Mouse (Mus musculus) hindbrain, embryonic 13.5 days (tissue): Measurements from ENCODE around the gene Ran. TPM values are rescaled to one million over a fixed set of nuclear protein-coding genes. Genes with fewer than 3 reads are reported as not detected.

Experiments
- ATAC-seq: fragments of 200-750 bp; cut with Nextera tagmentation; 2 replicates; pipeline ENCODE4 v1.8.0; 2017; ENCODE audit warnings: moderate TSS enrichment; ENCODE audit not compliant: low FRiP score
- H3K27ac ChIP-seq: fragments of 300-500 bp; sonication (generic); 2 replicates; pipeline ENCODE4 v1.5.1; 2015; ENCODE audit warnings: inconsistent platforms, mild to moderate bottlenecking, moderate library complexity
- H3K27me3 ChIP-seq: fragments of 300-500 bp; sonication (generic); 2 replicates; pipeline ENCODE4 v1.6.1; 2015; ENCODE audit warnings: mild to moderate bottlenecking, inconsistent platforms
- H3K36me3 ChIP-seq: fragments of 300-500 bp; sonication (generic); 2 replicates; pipeline ENCODE4 v1.6.1; 2015; ENCODE audit warnings: mild to moderate bottlenecking, inconsistent platforms
- H3K4me1 ChIP-seq: fragments of 300-500 bp; sonication (generic); replicated peaks from 2 replicates; pipeline ENCODE4 v1.6.1; 2015; ENCODE audit warnings: inconsistent platforms
- H3K4me2 ChIP-seq: fragments of 300-500 bp; sonication (generic); 2 replicates; pipeline ENCODE4 v1.6.1; 2015; ENCODE audit warnings: inconsistent platforms, mild to moderate bottlenecking, moderate library complexity
- H3K4me3 ChIP-seq: fragments of 300-500 bp; sonication (generic); 2 replicates; pipeline ENCODE4 v1.5.1; 2015; ENCODE audit warnings: mild to moderate bottlenecking, inconsistent platforms
- H3K9ac ChIP-seq: fragments of 300-500 bp; sonication (generic); 2 replicates; pipeline ENCODE4 v1.6.1; 2015; ENCODE audit warnings: mild to moderate bottlenecking, inconsistent platforms
- H3K9me3 ChIP-seq: fragments of 300-500 bp; sonication (generic); 2 replicates; pipeline ENCODE4 v1.6.1; 2016; ENCODE audit warnings: inconsistent platforms
- WGBS: fragments of 180-500 bp; shearing (Covaris S2); methylation state at CpG from one replicate; pipeline ENCODE4 v1.1.7; 2015; 5-methylcytosine and 5-hydroxymethylcytosine counted together
- polyA plus RNA-seq: library from polyadenylated mRNA; unstranded; fragments of >200 nt; fragmentation: Nextera tagmentation; extraction: Ambion mirVana; gene quantifications from 2 replicates; pipeline ENCODE4 v1.2.1, GENCODE M21; 2015

Ran gene
- polyA plus RNA-seq, 1 experiment from 2014 or later, result 416 TPM

DNA sequence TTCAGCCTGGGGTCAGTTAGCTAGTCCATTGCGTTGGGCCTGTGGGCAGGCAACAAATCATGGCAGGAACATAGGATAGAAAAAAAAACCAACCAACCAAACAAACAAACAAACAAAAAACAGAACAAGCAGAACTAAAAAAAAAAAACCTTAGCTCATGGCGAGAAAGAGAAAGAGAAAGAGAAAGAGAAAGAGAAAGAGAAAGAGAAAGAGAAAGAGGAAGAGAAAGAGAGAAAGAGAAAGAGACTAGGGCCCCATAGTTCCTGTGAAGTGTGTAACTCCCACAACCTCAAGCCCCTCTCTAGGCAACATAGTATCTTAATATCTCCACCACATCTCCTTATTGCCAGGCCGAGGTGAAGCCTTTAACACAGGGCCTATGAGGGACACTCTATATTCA, 3.5 kb upstream of the Ran start:
- Histone ChIP-seq H3K4me3 (no peak overlapping the region), H3K27me3 (no peaks in the 10 kb centered on the region), H3K9me3 (no peaks in the 10 kb centered on the region), H3K36me3 (no peaks in the 10 kb centered on the region), H3K4me2 (no peak overlapping the region), H3K27ac (no peak overlapping the region), H3K4me1 (peaks cover 12% of the 10 kb centered on the region), H3K9ac (no peak overlapping the region)
- 98% methylated on average over 3 of the region's 3 CpGs for WGBS
- ATAC-seq, result no peak

DNA sequence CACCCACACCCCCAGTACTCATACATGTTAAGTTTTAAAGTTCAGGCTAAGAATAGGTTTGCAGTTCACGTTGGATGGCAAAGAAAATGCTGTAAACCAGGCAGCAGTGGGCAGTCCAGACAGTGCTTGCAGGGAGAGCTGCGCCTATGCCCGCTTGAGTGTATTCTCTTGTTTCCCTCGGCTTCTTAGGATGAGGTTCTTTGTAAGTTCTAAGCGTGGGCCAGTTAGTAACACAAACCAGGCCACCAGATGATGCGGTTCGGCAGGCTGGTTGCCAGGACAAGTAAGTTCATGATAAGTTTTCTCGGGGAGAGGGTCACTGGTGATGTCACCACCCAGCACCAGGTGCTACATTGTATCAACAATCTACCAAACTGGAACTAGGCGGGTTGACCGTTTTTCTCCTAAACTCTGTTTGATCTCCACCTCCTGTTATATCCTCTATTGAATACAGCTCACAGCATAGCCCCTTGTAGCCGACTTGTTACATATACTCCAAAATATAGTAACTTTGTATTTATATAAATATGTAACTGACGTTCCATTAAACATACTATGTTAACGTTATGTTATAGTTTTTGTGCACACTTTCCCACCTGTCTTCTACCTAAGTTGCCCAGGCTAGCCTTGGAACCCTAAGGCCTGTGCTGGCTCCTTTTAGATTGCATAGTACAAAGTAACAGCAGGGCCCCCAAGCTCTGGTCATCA, 933 bp upstream of the Ran start:
- H3K4me2 ChIP-seq, result peak overlapping the region; percentile 59
- WGBS, result 88% methylated on average over 13 of the region's 13 CpGs
- no peaks in the 10 kb centered on the region for H3K9me3 ChIP-seq
- peaks cover 22% of the 10 kb centered on the region for H3K4me1 ChIP-seq
- H3K4me3 ChIP-seq, result peak overlapping the region; percentile 95
- H3K27me3 ChIP-seq, result no peaks in the 10 kb centered on the region
- peak overlapping the region; percentile 81 for H3K9ac ChIP-seq
- peak; percentile 1; the same call in 1 of the 2 replicates for ATAC-seq
- H3K36me3 ChIP-seq, result peaks cover 9% of the 10 kb centered on the region
- H3K27ac ChIP-seq, result peak overlapping the region; percentile 99

GRCm38 (mm10) chr5:129020300-129020668, 415 bp downstream of the Ran start:
- peak overlapping the region; percentile 99 for H3K27ac ChIP-seq
- peaks cover 20% of the 10 kb centered on the region for H3K36me3 ChIP-seq
- WGBS, result under 1% methylated on average over 54 of the region's 56 CpGs
- peak overlapping the region; percentile 97 for H3K9ac ChIP-seq
- H3K9me3 ChIP-seq, result no peaks in the 10 kb centered on the region
- H3K4me3 ChIP-seq, result peak overlapping the region; percentile 95
- H3K4me2 ChIP-seq, result peak overlapping the region; percentile 95
- peaks cover 22% of the 10 kb centered on the region for H3K4me1 ChIP-seq
- peak; percentile 73 for ATAC-seq
- H3K27me3 ChIP-seq, result no peaks in the 10 kb centered on the region

GRCm38 (mm10) chr5:129020731-129021130, 862 bp downstream of the Ran start:
- ATAC-seq, result peak; percentile 19
- H3K36me3 ChIP-seq, result peaks cover 25% of the 10 kb centered on the region
- H3K9me3 ChIP-seq, result no peaks in the 10 kb centered on the region
- H3K27ac ChIP-seq, result peak overlapping the region; percentile 99
- peak overlapping the region; percentile 95 for H3K4me2 ChIP-seq
- H3K4me1 ChIP-seq, result peaks cover 22% of the 10 kb centered on the region
- no peaks in the 10 kb centered on the region for H3K27me3 ChIP-seq
- peak overlapping the region; percentile 97 for H3K9ac ChIP-seq
- H3K4me3 ChIP-seq, result peak overlapping the region; percentile 95
- 2% methylated on average over 24 of the region's 28 CpGs for WGBS

DNA sequence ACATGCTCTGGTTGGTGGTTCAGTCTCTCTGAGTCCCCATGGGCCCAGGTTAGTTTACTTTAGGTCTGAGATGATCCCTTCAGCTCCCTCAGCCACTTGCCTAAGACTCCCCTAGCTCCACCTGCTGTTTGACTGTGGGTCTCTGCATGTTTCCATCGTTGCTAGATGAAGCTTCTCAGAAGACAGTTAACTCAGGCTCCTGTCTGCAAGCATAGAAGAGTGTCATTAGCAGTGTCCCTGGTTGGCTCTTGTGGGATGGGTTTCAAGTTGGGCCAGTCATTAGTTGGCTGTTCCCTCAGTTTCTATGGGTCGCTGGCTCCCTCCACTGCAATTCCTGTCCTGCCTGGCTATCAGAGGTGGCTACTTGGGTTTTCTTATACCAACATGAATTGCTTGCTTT, 5.2 kb downstream of the Ran start:
- Histone ChIP-seq H3K27ac (no peak overlapping the region), H3K4me3 (no peak overlapping the region), H3K27me3 (no peaks in the 10 kb centered on the region), H3K4me1 (peaks cover 14% of the 10 kb centered on the region), H3K9me3 (no peaks in the 10 kb centered on the region), H3K9ac (no peak overlapping the region), H3K36me3 (peaks cover 35% of the 10 kb centered on the region), H3K4me2 (no peak overlapping the region)
- no peak for ATAC-seq
- WGBS, result 51% methylated on average over 2 of the region's 2 CpGs

DNA sequence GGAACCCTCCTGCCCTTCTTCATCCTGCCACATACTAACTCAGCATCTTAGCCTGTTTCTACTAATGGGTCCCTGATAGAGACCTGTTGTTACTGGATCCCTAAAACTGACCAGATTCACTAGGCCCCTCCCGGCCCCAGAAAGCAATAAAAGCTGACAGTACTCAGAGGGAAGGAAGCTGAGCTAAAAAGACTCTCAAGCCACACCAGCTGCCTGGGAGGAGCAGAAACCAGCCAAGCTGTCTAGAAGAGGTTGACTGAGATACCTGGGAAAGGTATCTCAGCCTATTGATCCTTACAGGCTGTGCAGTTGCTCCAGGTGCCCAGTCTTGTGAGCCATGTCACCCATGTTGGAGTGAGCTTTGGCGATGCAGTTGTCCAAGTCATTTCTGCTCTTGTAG, 5.9 kb downstream of the Ran start:
- H3K36me3 ChIP-seq, result peaks cover 35% of the 10 kb centered on the region
- H3K27ac ChIP-seq, result no peak overlapping the region
- H3K27me3 ChIP-seq, result no peaks in the 10 kb centered on the region
- peaks cover 14% of the 10 kb centered on the region for H3K4me1 ChIP-seq
- ATAC-seq, result no peak
- whole genome bisulfite sequencing, result 92% methylated on average over 2 of the region's 2 CpGs
- no peak overlapping the region for H3K4me3 ChIP-seq
- no peak overlapping the region for H3K9ac ChIP-seq
- no peak overlapping the region for H3K4me2 ChIP-seq
- no peaks in the 10 kb centered on the region for H3K9me3 ChIP-seq

- peaks cover 35% of the 10 kb centered on the region for H3K36me3 ChIP-seq
- no peaks in the 10 kb centered on the region for H3K27me3 ChIP-seq
- H3K9ac ChIP-seq, result no peak overlapping the region
- H3K4me2 ChIP-seq, result no peak overlapping the region
- H3K9me3 ChIP-seq, result no peaks in the 10 kb centered on the region
- ATAC-seq, result no peak
- H3K4me1 ChIP-seq, result peaks cover 12% of the 10 kb centered on the region
- no peak overlapping the region for H3K4me3 ChIP-seq
- WGBS, result 95% methylated on average over 3 of the region's 3 CpGs
- H3K27ac ChIP-seq, result no peak overlapping the region
Measured at GRCm38 (mm10) chr5:129026171-129026570, 6.3 kb downstream of the Ran start.

- H3K27me3 ChIP-seq, result no peaks in the 10 kb centered on the region
- H3K9ac ChIP-seq, result no peak overlapping the region
- H3K4me1 ChIP-seq, result peaks cover 8% of the 10 kb centered on the region
- no peak overlapping the region for H3K27ac ChIP-seq
- WGBS, result 74% methylated on average over 1 of the region's 1 CpGs
- no peaks in the 10 kb centered on the region for H3K9me3 ChIP-seq
- H3K4me3 ChIP-seq, result no peak overlapping the region
- peaks cover 35% of the 10 kb centered on the region for H3K36me3 ChIP-seq
- no peak for ATAC-seq
- H3K4me2 ChIP-seq, result no peak overlapping the region
Measured at GRCm38 (mm10) chr5:129026637-129027036, 6.8 kb downstream of the Ran start.

DNA sequence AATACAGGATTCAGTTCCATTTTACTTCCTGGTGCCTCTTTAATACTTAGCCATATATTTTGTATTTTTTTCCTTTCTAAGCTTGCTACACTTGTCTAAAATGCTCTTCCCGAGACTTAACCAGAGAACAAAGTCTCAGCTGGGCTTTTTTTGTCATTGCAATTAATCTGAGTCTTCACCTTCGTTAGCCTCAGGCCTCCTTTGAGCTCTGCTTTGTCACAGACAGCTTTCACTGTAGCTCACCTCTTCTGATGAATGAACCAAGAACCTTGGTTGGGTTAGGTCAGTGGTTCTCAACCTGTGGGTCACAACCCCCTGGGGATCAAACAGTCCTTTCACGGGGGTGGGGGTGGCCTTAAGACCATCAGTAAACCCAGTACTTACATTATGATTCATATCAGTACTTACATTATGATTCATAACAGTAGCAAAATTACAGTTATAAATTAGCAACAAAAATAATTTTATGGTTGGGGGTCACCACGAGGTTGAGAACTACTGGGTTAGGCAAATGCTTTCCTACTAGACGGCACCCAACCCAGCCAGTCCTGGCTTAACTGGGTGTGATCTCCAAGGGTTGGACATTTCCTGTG, 9.4 kb downstream of the Ran start:
- Histone ChIP-seq H3K4me1 (no peaks in the 10 kb centered on the region), H3K9me3 (no peaks in the 10 kb centered on the region), H3K36me3 (peaks cover 25% of the 10 kb centered on the region), H3K27ac (no peak overlapping the region), H3K4me3 (no peak overlapping the region), H3K4me2 (no peak overlapping the region), H3K9ac (no peak overlapping the region), H3K27me3 (no peaks in the 10 kb centered on the region)
- ATAC-seq, result no peak
- WGBS, result 73% methylated on average over 5 of the region's 5 CpGs

DNA sequence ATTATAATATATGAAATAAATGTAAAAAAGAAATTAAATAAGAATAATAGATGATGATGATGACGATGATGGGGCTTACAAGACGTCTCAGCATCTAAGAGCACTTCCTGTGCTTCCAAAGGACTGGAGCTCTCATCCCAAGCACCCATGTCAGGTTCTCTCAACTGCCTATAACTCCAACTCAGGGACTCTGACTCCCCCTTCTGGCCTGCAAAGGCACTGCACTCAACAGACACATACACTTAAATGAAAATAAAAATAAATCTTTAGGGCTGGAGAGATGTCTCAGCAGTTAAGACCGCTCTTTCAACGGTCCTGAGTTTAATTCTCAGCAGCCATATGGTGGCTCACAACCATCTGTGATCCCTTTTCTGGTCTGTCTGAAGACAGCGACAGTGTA, 16.8 kb downstream of the Ran start:
- no peak overlapping the region for H3K9ac ChIP-seq
- 88% methylated on average over 5 of the region's 5 CpGs for WGBS
- no peaks in the 10 kb centered on the region for H3K9me3 ChIP-seq
- H3K4me3 ChIP-seq, result no peak overlapping the region
- no peaks in the 10 kb centered on the region for H3K4me1 ChIP-seq
- H3K27ac ChIP-seq, result no peak overlapping the region
- H3K27me3 ChIP-seq, result no peaks in the 10 kb centered on the region
- no peaks in the 10 kb centered on the region for H3K36me3 ChIP-seq
- H3K4me2 ChIP-seq, result no peak overlapping the region
- no peak for ATAC-seq

- H3K9ac ChIP-seq, result no peak overlapping the region
- H3K27me3 ChIP-seq, result no peaks in the 10 kb centered on the region
- ATAC-seq, result no peak
- no peaks in the 10 kb centered on the region for H3K4me1 ChIP-seq
- no peak overlapping the region for H3K4me3 ChIP-seq
- H3K36me3 ChIP-seq, result no peaks in the 10 kb centered on the region
- H3K27ac ChIP-seq, result no peak overlapping the region
- H3K9me3 ChIP-seq, result no peaks in the 10 kb centered on the region
- H3K4me2 ChIP-seq, result no peak overlapping the region
- WGBS, result 86% methylated on average over 7 of the region's 7 CpGs
Measured at GRCm38 (mm10) chr5:129037739-129038138, 17.9 kb downstream of the Ran start.

DNA sequence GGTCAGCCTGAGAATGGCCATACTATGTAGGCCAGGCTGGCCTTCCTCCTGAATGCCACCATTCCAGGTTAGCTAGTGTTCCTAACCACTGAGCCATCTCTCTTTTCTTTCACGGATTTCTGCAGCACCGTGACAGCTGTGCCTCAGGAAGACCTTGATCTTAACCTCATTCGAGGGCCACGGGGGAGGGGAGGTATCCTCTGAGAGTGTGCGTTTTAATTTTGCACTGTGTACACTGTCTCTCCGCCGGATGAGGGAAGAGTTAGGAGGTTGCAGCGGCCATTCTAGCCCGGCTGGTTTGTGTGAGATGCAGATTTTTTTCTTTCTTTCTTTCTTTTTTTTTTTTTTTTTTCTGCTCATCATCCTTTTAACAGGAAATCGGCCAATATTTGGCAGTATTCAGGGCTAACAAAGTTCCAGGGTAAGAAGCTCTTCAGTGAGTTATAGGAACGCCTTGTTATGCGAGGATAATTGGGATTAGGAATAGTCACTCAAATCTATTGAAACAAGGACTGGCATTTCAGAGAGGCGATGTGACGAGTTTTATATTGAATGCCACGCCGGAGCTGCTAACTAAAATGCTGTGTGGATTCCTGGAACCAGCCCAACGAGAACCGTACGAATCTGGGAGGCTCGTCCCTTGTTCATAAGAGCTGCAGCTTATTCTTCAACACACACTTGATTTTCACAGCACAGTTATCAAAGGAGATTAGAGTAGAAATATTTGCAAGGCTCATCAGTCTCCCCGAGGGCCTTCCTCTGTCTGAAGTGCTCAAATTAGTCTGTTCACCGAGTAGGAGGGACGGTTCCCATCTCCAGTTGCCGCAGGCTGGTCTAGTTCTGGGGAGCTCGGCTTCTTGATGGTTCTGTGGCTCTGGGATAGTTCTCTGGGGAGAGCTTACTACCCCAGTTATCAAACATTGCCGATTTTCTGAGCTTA, 26.0 kb downstream of the Ran start:
- peaks cover 30% of the 10 kb centered on the region for H3K4me1 ChIP-seq
- peak overlapping the region; percentile 13; the same call in 1 of the 2 replicates for H3K4me2 ChIP-seq
- no peaks in the 10 kb centered on the region for H3K36me3 ChIP-seq
- no peaks in the 10 kb centered on the region for H3K27me3 ChIP-seq
- peak overlapping the region; percentile 66 for H3K27ac ChIP-seq
- no peak overlapping the region for H3K4me3 ChIP-seq
- no peak for ATAC-seq
- whole genome bisulfite sequencing, result 40% methylated on average over 26 of the region's 26 CpGs
- H3K9ac ChIP-seq, result peak overlapping the region; percentile 6
- H3K9me3 ChIP-seq, result no peaks in the 10 kb centered on the region
